In the genomic region with DNA sequence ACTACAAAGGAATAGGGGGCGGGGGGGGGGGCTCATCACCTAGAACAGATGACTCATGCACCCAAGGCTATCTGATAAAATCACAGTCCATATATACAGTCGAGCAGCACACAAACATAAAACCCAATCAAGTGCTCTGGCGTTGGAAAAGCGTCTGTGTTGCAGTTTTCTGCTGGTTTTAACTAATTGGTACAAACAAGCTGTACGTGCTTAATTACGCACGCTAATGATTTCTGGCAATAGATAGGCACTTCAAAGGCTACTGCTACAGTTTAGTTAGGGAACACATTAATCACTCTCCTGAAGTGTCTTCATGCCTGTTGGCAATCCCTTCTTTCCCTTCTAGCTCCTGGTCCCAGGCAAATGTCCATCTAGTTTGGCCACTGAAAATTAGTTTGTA, we compare ENCODE assay signal across 24 mouse cellular contexts.
"Had no signal": no experiment of that assay in that cellular context is flagged by ENCODE, and none has a peak within 500 bp of the region (broad histone marks: within the 10 kb centered on the region; RNA-seq: fewer than 3 reads in every experiment).

No protein-coding gene starts in this region.

- ATAC-seq: hindbrain, postnatal 0 days; intestine, postnatal 0 days had no signal

- H3K4me2 ChIP-seq: heart, embryonic 11.5 days; heart, embryonic 13.5 days; heart, embryonic 15.5 days; hindbrain, embryonic 13.5 days; hindbrain, embryonic 15.5 days; limb, embryonic 12.5 days; liver, embryonic 11.5 days had no signal

- H3K9ac ChIP-seq: heart, embryonic 13.5 days; heart, embryonic 15.5 days; hindbrain, embryonic 13.5 days; hindbrain, embryonic 15.5 days; limb, embryonic 12.5 days had no signal

- H3K9me3 ChIP-seq: heart, embryonic 13.5 days; heart, embryonic 15.5 days; hindbrain, embryonic 13.5 days; hindbrain, embryonic 15.5 days; limb, embryonic 10.5 days; limb, embryonic 12.5 days had no signal

- H3K27ac ChIP-seq: heart, adult 2 months; heart, embryonic 13.5 days; heart, embryonic 15.5 days; hindbrain, embryonic 13.5 days; hindbrain, embryonic 15.5 days; hindbrain, postnatal 0 days; layer of hippocampus, adult 2 months; left cerebral cortex, adult 2 months; limb, embryonic 10.5 days; limb, embryonic 12.5 days had no signal

- H3K4me1 ChIP-seq: heart, embryonic 13.5 days; heart, embryonic 15.5 days; hindbrain, embryonic 13.5 days; hindbrain, embryonic 15.5 days; limb, embryonic 10.5 days; limb, embryonic 12.5 days had no signal

- H3K27me3 ChIP-seq: heart, embryonic 13.5 days; heart, embryonic 15.5 days; hindbrain, embryonic 15.5 days had no signal

- H3K36me3 ChIP-seq: heart, embryonic 13.5 days; heart, embryonic 15.5 days; hindbrain, embryonic 13.5 days; hindbrain, embryonic 15.5 days; limb, embryonic 10.5 days; limb, embryonic 12.5 days had no signal

- DNase-seq: gastrocnemius, postnatal 14 days; gastrocnemius, postnatal 36 days; heart, adult 11 months; heart, adult 2 months; heart, postnatal 14 days; heart, postnatal 36 days; kidney, adult 18-20 months; kidney, adult 8-10 months; kidney, postnatal 10 days; kidney, postnatal 25 days; kidney, postnatal 4 days; liver had no signal

- H3K4me3 ChIP-seq: heart, adult 2 months; heart, embryonic 13.5 days; heart, embryonic 15.5 days; hindbrain, embryonic 13.5 days; hindbrain, embryonic 15.5 days; layer of hippocampus, adult 2 months; left cerebral cortex, adult 2 months; limb, embryonic 10.5 days; limb, embryonic 12.5 days had no signal
